Mouse (Mus musculus) activated CD4-positive, CD25-positive, alpha-beta regulatory T cell, adult 4 months (primary cell): ENCODE measurements around the gene Lama2. TPM values are rescaled to one million over a fixed set of nuclear protein-coding genes. Genes with fewer than 3 reads are reported as not detected.

ENCODE experiments used
- ATAC-seq: one replicate; pipeline ENCODE4 v1.8.0; 2017
- polyA plus RNA-seq, 2 experiments: library from polyadenylated mRNA; unstranded; fragments of 100-300 nt; shearing (Covaris generic); gene quantifications; one replicate each; pipeline ENCODE4 v1.2.1; 2017

The Lama2 gene
- polyA plus RNA-seq = under 1 TPM in 1 of 2 experiments, not detected in 1; 0.46 TPM

DNA sequence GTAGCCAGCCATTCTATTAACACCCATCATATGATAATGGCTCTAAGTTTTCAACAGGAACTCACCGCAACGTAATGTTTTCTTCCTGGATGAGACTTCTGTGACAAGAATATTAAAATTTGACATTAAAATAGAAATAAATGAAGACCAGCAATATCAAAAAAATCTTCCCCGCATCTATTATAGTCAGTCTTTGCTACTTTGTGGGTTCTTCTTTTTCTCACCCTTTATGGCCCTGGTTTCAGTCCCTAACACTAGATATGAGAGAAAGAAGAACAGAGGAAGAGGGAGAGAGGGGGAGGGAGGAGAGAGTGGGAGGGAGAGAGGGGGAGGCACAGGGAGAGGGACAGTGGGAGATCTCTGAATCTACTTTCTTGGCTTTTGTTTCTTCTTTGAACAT, at the start of gene Lama2:
Gene Lama2 (minus strand): TSS at position 101 of the 400 bp plus-strand sequence.
- no peak for ATAC-seq

DNA sequence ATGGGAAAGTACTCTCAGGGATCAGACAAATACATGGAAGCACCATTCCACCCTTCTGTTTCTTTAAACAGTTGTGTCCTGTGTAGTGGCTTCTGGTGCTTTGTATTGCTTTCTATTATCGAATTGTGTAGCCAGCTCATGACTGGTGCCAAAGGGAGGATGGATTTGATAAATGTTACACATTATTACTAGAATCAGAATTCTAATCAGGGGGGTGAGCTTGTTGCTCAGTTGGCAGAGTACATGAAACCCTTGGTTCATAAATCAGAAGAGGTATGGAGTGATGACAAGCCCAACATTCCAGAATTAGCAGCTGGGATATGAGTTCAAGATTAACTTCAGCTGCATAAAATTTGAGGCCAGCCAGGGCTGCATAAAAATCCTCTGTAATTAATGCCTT, 44.8 kb upstream of the Lama2 start:
- no peak for ATAC-seq

DNA sequence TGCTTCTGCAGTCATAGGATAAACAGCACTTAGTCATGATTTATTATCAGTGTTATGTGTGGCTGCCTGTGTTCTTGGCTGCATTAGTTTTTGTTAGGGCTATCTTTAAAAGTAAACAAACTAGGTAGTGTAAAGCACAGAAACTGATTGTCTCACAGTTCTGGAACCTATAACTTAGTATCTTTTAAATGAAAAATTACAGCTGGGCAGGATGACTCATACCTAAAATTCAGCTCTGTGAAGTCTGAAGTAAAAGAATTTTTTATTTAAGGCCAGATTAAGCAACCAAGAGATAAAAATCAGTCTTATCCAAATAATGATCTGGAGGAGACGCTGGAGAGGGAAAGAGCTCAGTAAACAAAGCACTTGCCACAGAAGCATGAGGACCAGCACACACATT, 43.8 kb upstream of the Lama2 start:
- ATAC-seq = no peak

DNA sequence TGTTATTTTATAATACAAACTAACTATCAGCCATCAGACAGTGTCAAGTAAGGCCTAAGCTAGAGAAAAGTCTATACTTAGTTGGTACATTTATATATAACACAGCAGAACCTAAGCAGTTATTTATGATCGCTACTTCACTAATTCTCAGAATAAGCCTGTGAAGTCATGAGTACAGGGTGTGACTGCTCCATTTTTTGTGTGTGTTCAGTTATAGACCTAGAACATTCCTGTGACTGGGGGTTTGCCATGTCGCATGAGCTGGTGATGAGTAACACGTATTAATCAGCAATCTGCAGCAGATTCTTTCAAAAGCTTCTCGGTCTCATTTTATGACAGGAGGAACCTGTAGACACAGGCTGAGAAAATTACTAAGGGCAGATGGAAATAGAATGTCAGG, 34.6 kb upstream of the Lama2 start:
- no peak for ATAC-seq

DNA sequence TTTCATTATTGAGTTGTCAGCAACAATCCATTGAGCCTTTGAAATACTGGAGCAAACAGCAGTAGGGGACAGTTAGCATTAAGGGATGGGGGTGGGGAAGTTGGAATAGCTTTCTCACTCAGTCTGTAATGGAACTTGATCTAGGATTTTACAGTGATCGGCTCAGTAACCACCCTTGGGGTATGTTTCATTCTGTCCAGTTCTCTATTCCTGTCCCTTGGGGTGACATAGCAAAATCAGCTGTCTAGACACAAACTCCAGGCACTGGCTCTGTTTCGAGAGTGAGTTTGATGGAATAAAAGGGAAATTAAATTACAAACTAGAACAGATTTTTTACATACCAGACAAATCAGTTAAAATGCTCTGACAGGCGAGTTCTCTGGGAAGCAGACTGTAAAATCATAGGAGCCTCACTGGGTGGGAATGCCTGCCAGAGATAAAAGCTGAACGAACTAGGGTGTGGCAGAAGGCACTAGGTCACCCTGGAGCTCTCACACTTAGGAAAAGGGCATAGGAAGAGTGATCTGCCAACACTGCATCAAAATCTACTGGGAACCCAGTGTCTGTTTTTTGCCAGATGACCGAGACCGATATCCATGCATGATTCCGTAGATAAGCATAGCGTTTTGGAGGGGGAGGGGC, 33.3 kb upstream of the Lama2 start:
- ATAC-seq = no peak

DNA sequence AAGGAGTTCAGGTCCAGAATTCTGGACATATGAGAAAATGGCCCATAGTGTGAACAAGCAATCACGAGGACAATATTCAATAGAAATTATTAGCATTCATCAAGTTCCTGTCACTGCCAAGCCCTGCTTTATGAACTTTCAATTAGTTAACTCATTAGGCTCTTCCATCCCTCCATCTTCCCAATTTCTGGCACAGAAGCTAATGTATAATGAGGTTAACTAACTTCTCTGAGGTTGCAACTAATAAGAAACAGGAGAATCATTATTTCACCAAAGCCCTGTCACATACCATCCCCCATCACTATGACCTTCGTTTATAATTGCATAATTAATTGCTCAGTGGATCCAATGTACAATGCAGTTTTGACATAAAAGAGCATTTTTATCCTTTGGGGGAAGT, 16.2 kb upstream of the Lama2 start:
- ATAC-seq = no peak

DNA sequence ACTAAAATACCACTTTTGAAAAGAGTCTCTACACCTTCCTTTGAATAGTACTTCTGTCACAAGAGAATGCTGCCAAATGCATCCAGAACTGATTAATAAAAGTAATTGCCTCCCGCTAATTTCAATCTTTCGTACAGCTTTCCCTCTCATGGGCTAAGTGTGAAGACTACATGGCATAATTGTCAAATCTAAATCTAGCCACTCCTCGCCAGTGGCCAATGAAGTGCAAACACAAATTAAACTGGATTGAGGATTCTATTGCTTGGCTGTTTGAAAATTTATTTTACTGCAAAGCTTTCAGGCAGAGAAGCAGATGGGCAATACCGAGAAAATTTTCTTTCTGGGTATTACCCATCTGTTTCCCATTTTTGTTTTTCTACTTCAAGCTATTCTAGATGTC, 11.4 kb upstream of the Lama2 start:
- ATAC-seq = no peak

DNA sequence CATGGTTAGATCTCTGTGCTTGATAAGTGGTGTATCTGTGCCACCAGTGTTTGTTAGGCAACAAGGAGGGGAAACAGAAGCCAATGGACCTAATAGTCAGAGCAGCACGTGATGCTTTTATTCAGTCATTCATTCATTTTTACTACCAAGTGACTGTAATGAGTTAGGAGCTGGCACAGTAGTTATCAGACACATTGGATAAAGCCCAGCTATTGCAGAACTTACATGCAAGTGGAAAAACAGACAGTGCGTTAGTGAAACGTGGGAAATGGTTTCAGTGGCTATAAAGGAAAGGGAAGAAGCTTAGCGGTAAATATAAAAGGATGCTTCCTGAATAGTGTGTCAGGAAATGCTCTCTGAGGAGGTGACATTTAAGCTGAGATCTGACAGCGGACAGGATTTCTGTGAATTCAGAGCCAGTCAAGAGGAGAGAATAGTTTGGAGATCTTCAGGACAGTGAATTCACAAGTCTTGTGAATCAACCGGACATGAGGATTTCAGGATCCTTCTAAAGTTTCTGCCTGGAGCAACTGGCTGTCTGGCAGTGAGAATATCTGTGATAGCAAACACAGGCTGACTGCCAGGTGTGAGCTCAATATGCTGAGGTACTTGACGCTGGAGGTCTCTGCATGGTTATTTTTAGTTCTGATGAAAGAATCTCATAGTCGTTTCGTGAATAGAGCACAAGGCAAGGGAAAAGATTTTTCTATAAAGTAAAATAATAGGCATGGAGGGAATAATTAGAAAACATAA, 2.3 kb upstream of the Lama2 start:
- no peak for ATAC-seq

DNA sequence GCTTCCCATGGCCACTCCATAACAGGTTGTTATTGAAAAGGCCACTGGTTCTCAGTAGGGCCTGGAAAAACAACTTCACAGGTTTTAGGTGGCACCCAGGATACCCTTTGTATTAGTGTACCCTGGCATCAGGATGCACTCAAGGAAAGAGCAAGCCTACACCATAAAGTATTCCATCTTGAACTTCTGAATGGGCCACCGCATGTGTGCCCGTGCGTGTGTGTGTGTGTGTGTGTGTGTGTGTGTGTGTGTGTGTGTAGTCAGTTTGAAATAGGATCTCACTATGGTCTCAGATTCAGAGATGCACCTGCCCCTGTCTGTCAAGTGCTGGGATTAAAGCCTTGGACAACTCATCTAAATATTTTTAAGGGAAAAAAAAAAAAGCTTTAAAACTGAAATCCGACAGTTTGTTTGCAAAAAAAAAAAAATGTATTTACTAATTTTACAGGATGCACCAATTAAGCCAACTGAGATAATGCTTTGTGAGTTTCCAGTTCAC, 2.0 kb downstream of the Lama2 start:
- no peak for ATAC-seq

DNA sequence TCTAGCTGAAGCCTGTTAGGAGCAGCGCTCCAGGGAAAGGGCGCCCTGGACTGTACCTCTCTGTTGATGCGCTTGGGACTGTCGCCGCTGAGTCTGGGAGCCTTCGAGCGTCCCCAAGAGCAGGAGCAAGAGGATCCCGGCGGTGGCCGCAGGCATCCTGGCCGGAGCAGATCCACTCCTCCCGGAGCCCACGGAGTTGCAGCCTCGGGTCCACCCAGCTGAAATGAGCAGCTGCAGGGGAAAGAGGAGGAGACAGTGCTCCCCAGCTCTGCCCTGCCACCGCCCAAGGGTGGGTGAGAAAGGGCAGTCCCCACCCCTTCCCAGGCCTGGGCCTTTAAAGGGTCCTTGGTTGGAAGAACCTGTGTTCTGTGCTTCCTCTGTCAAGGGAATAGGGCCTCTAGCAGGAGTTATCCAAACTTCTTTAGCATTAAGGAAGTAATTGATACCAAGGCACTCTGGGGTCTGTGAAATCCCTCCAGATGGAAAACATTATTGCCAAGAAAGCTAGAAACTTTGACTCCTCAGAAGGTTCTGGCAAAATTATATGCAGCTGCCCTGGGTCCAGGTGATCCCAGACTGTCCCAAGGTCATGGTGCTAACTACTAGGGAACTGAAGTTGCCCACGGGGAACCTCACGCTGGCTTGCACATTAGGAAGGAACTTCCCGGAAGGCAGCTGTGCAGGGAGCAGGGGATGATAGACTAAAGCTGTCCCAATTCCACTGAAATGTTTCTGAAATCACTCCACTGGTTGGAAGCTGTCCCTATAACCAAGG, 2.7 kb downstream of the Lama2 start:
- ATAC-seq = no peak

DNA sequence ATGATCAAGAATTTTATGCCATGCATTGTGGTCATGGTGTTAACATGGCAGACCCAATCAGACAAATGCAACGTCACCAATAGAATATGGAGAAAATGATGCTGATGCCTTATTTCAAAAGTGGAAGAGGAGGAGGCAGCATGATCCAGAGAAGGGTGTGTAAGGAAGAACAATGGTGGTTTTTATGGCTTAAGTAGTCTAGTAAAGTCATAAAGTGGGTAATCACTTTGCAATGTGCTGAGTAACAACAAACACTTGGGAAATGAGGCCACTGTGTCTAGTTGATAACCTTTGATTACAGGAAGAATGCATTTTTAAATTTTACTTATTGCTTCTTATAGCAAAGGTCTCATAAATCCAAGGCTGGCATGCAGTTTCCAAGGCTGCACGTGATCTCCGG, 23.9 kb downstream of the Lama2 start:
- no peak for ATAC-seq

DNA sequence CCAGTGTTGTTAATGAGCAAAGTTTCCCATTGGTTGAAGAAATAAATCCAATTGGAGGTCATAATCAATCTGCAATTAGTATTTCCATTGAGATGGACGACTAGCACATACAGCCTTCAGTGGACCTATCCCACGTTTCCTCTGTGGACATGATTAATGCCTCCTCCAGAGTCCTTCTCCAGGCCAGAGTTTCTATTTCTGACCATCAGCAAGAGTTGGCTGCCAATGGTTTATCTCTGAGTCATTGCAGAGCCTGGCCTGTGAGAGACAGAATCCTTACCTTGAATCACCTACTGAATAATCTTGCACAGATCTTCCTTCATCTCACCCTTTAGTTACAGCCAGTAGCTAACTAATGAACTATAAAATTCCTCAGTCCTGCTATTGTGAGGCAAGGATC, 86.3 kb downstream of the Lama2 start:
- ATAC-seq = no peak

DNA sequence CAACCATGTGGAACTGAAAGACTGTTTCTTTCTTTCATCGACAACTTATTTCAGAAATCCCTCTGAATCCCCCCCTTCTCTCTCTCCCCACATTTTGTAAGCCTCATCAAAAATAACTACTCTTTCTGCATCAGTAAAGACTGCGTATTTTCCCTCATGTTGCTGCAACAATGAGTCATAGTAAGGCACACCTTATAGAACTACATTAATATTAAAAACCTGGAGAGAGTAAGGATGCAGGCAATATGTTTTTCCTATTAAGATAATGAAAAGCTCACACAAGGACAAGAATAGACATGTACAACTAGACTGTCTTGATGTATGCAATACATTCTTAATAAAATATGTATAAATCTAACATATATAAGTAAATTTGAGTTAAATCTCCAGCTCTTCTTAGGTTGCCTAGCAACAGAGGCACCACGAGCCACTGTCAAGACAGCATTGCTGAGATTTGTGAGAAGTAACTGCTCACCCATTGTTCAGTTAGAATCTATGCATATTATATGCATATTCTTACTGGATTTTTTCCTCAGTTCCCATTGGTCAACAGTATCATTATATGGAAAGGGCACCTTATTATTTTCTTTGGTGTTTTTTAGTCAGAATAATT, 110.6 kb downstream of the Lama2 start:
- no peak for ATAC-seq

DNA sequence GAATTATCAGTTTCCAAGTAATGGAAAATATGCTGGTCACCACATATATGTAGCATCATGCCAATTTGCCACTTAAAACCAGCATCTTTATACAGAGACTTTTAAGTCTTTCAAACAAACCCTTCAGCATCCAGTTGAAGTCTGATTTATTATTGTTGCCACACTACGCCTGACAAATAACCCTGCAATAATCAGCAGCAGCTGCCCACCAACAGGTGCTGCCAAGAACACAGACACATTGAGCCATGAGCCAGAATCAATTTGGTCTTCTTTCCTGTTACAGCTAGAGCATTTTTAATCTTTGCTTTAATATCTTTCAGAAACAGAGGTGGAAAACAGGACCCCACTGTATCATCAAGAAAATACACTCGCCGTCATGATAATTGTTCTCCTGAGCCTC, 118.7 kb downstream of the Lama2 start:
- no peak for ATAC-seq

DNA sequence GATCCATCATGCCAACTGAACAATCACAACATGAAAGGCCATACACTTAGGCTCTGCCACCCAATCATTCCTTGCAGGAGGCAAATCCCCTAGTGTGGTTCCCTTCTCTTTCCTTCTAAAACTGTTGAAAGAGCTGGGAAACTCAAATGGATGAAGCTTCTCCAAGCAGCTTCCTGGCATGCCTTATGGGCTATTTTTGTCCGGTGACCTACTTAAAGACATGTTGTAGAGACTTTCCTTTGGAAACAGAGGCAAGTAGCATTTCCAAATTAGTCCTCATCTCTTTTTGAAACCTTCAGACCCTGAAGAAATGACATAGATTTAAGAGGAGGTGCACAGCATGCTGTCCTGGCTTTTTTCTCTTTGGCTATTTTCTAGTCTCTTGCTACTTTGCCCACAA, 131.1 kb downstream of the Lama2 start:
- ATAC-seq = no peak

DNA sequence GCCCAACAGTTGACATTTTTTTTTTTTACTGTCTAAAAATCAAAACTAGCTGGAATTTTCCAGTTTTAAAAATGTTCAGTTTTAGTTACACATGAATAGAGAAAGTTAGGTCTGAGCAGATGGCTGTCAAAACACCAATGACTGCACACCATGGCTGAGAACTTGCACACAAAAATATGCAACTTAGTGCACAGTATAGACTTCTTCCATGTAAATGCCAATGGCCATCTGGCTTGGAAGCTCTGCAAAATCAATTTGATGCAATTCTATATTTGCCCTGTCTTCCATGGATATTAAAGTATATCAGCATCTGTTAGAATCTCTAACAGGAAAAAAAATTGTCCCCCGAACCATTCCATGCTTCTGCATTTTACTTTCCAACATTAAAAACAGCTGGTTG, 135.5 kb downstream of the Lama2 start:
- no peak for ATAC-seq

DNA sequence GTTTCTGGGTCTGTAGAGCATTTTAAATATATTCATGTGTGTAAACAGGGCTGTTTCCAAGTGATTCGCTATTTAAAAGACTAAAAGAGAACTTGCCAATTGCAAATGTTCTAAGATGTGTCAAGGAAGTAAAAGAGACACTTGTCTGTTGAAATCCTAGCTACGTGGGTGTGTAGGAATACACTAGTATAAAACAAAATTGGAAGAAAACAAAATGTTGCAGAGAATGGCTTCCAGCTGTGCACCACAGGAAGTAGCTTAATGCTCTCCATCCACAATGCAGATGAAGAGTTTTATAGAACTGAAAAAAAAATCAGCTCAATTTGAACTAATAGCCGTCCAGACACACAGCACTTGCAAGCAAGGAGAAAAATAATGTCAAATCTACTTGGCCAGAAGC, 144.0 kb downstream of the Lama2 start:
- no peak for ATAC-seq

DNA sequence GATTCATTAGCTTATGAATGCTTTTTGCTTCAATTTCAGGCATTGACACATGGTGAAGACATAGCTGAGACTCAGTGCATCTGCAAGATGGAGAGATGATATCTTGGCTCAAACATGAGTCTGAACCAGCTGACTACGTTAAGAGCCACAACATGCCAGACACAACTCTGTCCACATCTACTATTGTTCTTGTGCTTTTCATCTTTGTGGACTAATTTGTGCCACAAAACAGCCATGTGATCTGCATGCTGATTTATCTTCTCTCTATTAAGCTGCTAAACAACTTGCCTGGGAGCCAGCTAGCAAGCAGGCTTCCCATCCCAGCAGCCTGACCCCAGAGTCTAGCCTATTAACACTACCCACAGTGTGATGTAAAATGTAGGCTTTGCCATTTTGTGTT, 151.3 kb downstream of the Lama2 start:
- ATAC-seq = no peak

DNA sequence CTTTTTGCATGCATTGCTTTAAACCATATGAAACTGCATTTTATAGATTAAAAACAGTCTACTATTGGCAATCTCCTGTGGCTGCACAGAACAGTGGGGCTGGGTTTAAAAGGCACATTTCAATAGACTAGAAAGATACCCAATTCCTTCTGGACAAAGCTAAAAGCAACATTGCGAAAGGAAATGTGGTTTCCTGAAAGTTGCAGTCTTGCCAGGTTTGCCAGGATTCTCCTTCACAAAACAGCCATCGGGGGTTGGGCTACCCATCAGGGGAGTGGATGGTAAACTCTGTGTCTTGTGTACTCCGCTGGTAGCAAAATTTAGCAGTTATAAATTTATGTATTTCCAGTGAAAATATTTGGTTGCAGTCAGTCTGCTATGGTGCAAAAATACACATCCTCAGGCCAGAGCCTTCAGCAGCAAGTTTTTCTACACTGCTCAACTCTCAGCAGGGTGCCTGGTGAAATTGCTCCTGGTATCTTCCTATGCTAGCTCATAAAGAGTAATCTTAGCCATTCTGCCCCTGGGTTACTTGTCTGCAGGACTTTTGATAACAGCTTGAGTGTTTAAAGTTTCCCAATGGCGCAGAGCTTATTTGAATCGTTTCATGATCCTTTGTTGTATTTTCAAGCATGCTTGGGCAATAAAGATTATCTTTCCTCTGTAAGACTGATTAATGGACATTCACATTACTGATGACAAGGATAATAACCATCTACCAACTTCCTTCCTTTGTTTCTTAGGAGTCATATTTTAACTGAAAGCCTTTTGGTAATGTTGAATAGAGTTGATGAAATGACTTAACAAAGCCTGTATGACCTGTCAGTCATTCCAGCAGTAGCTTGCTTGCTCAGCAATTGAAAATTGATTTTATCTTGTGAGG, 205.7 kb downstream of the Lama2 start:
- no peak for ATAC-seq

DNA sequence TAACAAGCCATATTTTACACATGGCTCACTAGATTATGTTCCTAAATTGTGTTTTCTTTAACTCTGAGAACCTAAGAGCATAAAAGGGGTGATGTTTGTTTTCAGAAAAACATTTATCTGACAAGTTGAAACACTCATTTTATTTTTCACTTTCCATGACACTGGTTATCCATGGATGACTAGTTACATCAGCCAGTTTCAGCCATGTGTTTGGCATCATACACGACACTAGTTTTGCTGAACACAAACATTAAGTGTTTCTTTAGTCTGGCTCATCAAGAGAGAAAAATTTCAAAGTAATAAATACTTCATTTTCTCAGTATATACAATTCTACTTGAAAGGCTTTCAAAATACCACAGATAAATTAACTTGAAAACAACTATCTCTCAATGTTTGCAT, 228.8 kb downstream of the Lama2 start:
- ATAC-seq = no peak

DNA sequence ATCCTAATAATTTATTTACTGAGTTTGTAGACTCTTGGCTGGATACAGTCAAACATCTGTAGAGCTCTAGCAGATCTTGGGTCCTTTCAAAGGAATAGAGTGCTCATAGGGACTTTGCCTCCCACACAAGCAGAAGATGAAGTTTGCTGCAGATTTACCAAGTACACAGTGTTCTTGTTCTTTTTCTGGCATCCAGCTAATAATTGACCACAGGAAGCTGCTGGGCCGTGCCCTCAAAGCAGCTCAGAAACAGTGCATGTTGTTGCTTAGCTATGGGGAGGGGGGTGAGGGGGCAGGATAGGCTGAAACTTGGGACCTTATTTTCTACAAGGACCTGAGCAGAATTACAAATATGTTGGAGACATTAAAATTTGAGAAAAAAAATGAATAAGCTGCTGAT, 232.0 kb downstream of the Lama2 start:
- ATAC-seq = no peak

DNA sequence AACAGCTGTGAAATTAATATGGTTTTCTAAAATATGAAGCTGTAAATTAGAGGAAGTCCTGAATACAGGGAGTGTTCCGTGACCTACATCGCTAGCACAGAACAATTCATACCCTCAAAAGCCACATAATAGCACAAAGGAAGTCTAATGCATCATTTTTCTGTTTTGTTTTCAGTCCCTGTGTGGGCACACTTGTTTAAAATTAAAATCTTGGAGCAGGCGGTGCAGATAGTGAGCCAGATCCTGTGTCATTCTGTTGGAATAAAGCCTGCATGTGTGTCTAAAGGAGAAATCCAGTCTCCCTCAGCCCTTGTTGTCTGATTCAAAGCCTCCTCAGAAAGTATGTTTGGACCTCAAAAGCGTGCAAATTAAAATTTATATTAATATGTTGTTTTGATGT, 234.9 kb downstream of the Lama2 start:
- ATAC-seq = no peak
